Mouse (Mus musculus) testis, postnatal 10 days (tissue): ENCODE measurements around the gene Lap3.

Experiments used
- DNase-seq: peaks from one replicate; pipeline ENCODE4 v3.0.0; 2021; ENCODE audit warnings: low spot score

Lap3 gene

DNA sequence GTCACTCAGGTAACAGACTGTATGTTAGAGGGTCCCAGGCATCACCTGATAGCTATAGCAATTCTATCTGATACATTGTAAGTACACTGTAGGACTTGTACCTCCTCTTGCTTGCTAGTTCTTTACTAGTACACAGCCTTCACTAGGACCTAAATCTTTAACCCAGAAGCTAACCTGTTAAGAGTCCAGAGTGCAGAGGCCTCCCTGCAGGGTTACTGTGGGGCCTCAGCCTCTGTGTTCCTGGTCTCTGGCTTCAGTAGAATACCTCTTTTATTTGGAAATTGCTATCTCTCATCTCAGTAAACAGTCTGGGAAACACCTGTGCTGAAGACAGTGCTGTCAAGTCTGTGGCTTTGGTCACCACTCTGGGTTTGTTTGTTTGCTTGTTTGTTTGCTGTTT, 2.9 kb downstream of the Lap3 start:
- DNase-seq: no peak

DNA sequence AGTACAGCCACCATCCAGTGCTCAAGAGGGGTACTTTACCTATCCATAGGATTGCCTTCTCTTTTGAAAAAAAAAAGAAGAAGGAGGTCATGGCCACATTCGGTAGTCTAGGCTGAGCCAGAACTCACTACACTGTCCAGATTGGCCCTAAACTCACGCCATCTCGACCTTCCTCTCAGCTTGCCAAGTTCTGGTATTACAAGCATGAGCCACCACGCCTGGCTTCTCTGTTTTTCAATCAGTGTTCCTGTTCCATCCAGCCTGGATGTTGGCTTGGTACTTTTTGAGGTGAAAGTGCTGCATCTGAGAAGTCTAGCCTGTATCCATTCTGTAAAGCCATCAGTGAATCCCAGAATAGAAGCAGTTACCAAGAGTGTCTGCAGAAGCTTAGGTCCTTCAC, 3.3 kb downstream of the Lap3 start:
- DNase-seq: no peak

- no peak for DNase-seq
These were observed 3.9 kb downstream of the Lap3 start for GRCm38 (mm10) chr5:45496930-45497550.

GRCm38 (mm10) chr5:45497564-45497963, 4.4 kb downstream of the Lap3 start:
- no peak for DNase-seq

- peak; percentile 15 for DNase-seq
These were observed 16.9 kb downstream of the Lap3 start for GRCm38 (mm10) chr5:45510071-45510470.

- no peak for DNase-seq
These were observed 19.7 kb downstream of the Lap3 start for GRCm38 (mm10) chr5:45512908-45513307.

DNA sequence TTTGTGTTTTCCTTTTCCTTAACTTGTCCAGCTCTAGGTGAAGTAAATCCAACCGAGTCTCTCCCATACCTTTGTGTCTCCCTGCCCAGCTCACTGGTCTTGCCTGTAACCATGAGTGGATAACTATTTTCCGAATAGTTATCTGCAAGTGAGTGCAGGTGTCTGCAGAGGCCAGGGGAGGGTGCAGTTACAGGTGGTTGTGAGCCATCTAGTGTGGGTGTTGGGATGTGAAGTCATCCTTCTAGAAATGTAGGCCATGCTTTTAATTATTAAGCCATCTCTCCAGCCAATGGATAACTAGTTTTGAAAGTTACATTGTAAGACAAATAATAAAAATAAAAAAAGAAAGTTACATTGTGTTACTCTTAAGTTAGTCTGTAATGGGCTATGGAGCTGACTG, 20.3 kb downstream of the Lap3 start:
- DNase-seq: no peak

GRCm38 (mm10) chr5:45514599-45514998, 21.4 kb downstream of the Lap3 start:
- DNase-seq: no peak

GRCm38 (mm10) chr5:45515151-45515743, 22.1 kb downstream of the Lap3 start:
- no peak for DNase-seq

DNA sequence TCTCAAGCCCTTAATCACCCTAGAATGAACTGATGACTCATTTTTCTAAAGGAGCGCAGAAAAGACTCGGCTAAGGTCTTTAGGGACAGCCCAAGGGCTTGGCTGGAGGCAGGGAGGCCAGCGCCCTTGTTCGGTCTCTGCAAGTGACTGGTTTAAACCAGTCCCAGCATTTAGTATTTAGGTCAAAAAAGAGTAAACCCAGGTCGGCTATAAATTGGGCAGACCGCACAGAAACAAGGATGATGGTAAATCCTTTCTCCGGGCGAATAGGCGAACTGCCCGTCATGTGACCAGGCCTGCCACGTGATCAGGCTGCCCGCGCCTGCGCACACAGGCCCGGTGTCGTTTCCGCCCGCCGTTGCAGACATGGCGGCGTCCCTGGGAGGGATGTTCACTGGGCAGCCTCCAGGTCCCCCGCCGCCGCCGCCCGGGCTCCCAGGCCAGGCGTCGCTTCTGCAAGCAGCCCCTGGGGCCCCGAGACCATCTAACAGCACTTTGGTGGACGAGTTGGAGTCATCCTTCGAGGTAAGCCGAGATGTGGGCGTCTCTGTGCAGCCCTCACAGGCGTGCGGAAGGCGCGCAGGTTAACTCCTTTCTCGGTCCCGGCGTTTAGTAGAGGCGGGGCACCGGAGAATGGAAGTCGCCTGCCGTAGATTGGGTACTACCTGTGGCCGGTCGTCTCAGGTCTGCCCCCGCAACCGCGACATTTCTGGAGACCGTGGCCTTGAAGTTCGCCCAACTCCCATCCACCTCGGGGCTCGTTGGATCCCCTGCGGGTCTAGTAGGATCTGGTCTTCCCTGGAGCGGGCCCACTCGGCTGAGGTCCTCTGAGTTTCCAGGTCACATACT, 27.0 kb downstream of the Lap3 start, which contains the start of gene Med28:
Med28 (plus strand) TSS at position 270 of the 849 bp plus-strand sequence.
- peak; percentile 96 for DNase-seq

DNA sequence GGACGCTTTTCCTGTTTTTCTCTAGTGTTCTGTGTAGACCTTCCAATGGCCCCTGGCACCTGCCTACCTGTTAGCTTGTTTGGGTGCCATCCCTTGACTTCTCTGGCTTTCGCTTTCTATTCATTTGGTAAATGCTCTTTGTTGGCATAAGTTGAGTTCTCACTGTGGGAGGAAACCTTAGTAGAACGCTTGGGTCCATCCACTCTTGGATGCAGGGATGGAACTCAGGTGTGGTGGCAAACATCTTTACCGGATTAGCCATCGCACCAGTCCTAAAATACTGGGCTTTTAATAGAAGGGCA, 27.6 kb downstream of the Lap3 start:
- DNase-seq: no peak

GRCm38 (mm10) chr5:45521601-45522000, 28.4 kb downstream of the Lap3 start:
- no peak for DNase-seq

DNA sequence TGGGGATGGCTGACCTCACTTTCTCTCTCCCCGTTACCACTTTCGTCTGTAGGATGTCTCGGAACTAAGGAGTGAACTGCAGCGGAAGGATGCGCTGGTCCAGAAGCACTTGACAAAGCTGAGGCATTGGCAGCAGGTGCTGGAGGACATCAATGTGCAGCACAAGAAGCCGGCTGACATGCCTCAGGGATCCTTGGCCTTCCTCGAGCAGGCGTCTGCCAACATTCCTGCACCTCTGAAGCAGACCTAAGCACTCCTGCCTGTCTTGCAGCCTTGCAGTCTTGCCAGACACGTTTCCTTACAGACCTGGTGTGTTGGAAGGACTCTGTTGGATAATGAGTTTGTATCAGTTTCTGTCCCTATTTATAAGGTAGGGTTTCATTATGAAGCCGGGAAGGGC, 31.9 kb downstream of the Lap3 start:
- no peak for DNase-seq

GRCm38 (mm10) chr5:45526338-45526737, 33.2 kb downstream of the Lap3 start:
- no peak for DNase-seq

GRCm38 (mm10) chr5:45529696-45530095, 36.5 kb downstream of the Lap3 start:
- DNase-seq: peak; percentile 50

DNA sequence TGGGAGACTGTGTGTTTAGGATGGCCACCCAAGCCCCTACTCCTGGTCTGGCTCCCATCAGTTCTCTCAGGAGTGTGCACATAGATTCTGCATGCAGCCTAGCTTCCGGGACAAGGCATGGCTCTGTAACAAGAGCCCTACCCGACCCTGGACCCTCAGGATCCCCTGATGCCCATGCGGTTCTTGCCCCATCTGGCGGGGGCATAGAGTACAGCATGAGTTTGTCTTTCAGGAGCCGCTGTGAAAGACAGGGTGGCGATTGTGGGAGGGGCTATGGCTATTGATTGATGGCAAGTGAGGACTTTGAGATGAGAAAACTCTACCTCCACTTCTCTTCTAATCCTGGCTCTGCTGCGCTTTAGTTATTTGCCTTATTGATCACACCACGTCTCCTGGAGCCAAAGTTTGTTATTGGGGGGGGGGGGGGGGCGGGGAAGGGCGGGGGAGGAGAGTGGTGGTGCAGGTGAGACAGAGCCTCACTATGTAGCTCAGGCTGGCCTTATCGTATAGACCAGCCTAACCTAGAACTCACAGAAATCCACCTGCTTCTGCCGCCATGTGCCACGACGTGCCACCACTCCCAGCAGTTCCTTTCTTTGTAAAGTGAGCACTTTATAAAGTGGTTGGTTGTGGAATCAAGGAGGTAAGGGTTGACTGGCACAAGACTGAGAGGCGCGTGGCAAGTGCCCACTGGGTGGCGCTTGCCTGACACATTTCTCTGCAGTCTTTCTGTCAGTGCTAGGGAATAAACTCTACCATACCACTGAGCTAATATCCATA, 41.3 kb downstream of the Lap3 start:
- DNase-seq: peak; percentile 69

GRCm38 (mm10) chr5:45535177-45535576, 42.0 kb downstream of the Lap3 start:
- no peak for DNase-seq

DNA sequence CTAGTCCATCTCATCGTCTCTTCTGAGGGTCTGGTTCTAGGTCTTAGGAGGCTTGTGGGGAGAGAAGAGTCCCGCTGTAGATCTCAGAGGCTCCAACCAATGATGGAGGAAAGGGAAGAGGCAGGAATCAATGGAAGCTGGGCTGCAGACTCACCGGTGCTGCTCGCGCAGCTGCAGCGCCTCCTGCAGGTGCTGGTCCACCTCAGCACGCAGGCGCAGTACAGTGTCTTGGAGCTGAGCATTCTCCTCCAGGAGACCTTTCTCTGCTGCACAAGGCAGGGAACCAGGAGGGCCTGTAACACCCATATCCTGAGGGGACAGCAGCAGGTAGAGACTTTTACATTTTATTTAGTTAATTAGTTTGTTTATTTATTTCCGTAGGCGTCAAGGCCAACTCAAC, 46.3 kb downstream of the Lap3 start:
- DNase-seq: no peak

- DNase-seq: no peak
These were observed 50.2 kb downstream of the Lap3 start for GRCm38 (mm10) chr5:45543374-45543773.

- no peak for DNase-seq
These were observed 56.4 kb downstream of the Lap3 start for GRCm38 (mm10) chr5:45549586-45549985.
